Mouse (Mus musculus) mouse trophoblast stem cell (cell line): ENCODE measurements around the gene Rab14.

Experiments used
- in situ Hi-C, 2 experiments: fragments of 300-500 bp; cut with MseI, MboI; formaldehyde crosslinking; loops; 2 replicates in 1 of 2; 3 replicates in 1 of 2; pipeline ENCODE4 v1.15.1; 2025

Gene Rab14

DNA sequence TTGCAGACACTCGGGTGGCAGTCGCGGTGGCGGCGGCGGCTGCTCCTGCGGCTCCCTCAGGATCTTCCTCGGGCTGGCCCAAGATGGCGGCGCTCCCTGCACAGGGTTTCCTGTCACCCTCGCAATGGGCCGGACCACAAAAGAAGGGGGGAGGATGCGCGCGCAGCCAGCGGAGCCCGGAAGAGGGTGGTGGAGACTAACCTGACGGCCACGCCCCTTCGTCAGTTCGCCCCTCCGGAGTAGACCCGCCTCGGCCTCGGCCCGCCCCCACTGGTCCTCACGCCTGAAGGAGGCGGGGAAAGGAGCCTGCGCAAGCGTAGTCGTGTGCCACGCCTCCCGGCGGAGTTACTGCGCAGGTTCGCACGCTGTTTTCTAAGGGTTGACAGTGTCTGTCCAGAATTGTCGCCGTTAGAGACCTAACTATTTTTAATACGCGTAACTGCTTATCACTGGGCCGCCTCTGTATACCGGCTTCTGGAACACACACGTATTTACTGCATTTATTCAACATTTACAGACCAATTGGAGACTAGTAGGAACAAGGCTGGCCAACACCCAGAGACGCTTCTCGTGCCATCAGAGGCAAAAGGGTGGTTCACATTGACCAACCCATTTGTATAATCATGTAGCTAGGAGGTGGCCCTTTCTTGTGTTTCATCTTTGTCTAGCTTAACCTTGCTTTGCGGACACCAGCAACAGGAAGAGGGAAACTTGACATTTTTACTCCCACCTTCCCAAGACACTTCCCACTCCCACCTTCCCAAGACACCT is at the start of gene Rab14:
Rab14 (minus strand) TSS at position 223 of the 771 bp plus-strand sequence.
- in situ Hi-C loops: no loop called here

DNA sequence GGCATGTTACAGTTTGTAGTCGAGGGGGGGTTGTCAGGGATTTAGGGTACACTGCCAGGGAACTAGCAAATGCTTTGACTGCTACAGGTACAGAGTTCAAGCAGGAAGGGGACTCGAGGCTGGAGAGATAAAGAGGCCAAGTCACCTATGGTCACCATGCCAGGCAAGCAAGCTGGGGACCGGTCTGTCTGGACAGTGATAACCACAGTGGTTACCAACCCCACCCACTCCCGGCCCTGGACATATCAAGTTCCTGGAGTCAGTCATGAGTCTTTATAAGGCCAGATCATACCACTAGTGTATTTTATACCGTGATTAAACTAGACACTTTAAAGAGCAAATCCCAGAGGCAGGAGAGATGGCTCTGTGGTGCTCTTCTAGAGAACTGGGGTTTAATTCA is 46.8 kb upstream of the Rab14 start:
- in situ Hi-C loops: no loop called here

DNA sequence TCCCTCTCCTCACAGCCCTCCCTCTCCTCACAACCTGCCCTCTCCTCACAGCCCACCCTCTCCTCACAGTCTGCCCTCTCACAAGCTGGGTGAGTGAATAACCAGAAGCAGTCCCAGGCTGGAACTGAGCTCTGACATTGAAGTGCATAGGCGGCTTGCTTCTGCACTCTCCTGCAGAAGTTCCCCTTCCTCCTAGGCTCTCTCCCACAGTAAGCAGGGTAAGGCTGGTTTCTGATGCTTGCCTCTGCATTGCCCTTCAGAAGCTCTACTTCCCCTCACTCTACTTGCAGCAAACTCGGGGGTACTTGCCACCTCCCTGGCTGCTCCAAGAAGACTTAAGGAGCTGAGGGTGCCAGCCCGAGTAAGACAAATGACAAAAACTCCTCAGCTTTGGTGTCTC is 43.3 kb upstream of the Rab14 start:
- in situ Hi-C loops: no loop called here

DNA sequence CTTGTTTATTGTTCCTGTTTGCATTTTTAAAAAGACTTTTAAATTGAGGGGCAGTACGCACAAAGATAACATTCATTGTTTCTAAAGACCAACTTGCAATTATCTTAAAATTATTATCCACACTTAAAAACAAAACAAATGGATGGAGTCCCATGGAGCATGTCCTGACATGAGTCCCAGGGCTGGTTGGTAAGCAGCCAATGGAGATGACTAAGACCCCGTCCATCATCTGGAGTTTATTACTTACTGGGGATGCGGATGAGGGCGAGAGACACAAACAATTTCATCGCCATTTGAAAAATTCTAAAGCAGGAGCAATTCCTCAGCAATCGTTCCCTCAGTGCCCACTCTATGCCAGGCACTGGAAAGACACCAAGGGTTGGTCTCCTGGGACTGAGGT is 34.1 kb upstream of the Rab14 start:
- in situ Hi-C loops: no loop called here

DNA sequence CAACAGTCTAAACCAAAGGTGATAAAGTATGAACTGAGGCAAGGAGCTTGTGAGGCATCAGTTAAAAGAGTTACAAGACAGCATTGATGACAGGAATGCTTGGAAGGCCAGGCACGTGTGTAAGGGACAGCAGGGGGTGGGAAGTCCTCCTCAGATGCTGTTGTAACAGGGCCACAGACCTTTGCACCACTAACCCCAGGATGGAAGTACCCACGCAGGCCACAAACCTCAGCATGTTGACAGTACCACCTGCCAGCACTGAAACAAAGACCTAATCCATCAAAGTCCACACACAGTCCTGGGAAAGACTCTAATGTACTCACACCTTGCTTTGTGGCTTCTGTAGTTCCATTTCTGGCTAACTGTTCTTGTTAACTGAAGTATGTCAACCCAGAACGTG is 33.0 kb upstream of the Rab14 start:
- in situ Hi-C loops: no loop called here

DNA sequence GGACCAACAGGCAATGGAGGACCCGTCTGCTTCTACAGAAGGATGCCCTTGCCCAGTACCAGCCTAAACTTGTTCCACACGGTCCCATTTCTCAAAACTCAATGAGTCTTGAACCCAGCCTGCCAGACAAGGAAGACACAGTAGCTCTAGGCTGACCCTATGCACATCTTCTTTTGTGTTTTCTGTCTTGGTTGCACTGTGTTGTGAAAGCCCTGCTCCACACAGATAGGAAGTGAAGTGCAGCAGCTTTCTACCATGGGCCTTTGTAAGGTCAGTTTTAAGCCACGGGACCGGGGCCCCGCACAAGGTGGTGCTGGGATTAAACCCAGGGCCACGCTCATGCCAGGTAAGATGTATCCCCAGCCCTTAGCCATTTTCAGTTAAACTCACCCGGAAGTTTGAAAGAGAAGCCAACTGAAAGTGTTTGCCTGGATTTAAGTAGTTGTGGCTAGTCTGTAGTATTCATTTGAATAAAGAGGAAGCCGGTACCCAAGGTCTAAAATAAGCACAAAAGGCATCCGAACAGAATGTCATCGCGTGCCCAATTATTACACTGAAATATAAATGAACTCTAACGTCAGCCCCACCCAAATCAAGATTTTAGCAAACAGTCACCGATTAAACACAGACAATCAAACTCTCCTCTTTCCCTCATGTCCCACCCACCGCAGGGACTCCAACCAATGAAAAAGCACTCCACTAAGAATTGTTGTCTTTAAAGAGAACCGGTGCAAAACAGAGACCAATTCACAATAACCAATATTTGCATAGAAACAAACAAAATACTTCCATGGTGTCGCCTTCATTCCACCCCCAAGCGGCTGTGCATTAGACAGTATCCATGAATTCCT is 31.9 kb upstream of the Rab14 start:
- in situ Hi-C loops: no loop called here

DNA sequence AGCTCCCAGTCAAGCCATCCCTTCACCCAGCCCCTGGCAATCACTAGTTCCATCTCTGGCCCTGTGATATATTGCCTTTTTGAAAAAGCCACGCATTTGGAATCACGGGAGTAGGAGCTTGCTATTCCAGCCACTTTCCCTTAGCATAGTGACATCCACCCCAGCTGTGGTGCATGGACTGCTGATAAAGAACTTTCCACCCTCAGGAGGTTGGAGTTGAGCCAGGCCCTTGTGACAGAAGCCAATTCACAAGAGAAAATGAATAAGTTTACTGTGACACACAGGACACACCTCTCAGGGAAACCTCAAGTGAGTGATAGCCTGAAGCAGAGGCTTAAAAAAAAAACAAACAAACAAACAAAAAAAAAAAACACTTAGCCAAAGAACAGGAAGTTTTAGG is 31.0 kb upstream of the Rab14 start:
- in situ Hi-C loops: no loop called here

DNA sequence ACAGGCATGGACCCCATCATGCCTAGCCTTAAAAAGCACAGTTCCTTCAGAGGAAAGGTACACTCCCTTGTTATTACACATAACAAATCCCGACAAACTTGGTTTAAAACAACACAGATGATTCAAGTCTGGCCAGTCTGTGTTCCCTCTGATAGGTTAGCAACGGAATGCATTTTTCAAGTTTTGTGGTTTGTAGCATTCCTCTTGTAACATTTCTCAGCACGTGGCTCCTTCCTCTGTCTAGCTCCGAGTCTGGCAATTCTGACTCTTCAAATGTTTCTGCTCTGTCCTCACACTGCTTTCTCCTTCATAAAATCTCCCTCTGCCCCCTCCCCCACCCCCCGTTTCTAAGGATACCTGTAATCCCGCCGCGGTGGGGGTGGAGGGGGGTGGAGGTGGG is 29.3 kb upstream of the Rab14 start:
- in situ Hi-C loops: no loop called here

DNA sequence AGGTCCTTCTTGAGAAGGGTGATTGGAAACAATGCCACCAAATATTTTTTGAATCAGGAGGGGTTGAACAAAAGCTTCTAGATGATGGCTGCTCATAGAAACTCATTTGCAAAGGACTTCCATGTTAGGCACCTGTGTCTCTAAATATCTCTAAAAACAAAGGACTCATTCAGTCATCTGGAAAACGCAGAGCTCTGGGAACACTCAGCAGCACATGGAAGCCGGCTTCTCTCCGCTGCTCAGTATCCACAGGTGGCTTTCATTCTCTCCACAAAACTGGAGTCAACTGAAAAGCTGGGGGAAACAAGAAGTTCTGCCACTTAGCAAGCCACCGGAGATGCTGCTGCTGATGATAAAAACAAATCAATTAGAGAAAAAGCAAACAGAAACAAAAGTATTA is 27.2 kb upstream of the Rab14 start:
- in situ Hi-C loops: no loop called here

DNA sequence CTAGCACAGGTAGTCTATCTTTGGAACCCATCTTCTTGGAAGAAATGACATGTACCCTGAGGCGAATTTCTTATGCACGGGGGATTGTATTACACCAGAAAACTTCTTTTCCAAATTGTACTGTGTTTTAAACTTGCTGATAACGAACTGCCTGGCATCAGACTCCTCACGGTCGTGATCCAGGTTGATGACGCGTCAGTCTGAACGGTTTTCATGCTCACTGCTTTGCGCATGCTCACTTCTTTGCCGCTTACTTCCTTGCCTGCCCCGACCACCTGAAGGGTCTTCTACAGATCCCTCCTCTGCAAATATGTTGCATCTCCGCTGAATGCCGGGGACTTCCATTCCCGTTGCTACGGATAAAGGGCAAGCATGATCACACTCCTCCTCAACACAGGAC is 23.4 kb upstream of the Rab14 start:
- in situ Hi-C loops: no loop called here

DNA sequence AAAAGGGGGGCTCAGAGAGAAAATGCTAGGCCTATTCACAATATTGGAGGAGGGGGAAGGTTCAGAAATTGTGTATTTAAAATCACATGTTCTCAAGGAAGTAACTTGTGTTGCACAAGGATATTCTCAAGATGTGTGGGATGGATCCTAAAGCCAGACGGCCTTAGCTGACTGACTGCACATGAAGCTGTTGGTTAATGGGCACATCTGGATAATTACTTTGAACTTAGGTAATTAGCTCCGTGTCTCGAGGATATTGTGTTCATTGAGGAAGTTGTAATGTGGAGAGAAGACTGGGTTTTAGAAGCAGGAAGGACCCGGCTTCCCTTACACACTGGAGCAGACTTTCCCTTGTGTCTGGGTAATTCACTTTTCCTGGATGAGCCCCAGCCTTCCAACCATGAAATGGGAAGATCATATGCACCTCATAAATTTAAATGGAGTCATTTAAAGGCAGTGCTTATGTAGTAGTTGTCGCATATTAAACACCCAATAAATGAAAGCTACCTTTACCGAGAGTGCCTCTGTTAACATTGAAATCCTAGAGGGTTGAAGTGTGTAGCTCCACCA is 22.0 kb upstream of the Rab14 start:
- in situ Hi-C loops: no loop called here

DNA sequence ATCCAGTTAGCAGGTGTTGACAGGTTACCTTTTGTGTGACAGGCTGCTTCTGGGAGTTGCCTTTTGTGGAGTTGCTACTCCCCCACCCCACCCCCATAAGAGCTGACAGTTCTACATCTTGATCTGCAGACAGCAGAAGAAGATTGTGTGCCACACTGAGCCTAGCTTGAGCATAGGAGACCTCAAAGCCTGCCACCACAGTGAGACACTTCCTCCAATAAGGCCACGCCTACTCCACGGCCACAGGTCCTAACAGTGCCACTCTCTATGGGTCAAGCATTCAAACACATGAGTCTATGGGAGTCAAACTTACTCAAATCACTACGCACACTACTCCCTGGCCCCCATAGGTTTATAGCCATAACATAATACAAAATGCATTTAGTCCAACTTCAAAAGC is 17.8 kb upstream of the Rab14 start:
- in situ Hi-C loops: loop anchor here in 1 of 2 experiments (10.0 kb wide), 1 partner anchor 136 kb away; no protein-coding TSS in a partner anchor

DNA sequence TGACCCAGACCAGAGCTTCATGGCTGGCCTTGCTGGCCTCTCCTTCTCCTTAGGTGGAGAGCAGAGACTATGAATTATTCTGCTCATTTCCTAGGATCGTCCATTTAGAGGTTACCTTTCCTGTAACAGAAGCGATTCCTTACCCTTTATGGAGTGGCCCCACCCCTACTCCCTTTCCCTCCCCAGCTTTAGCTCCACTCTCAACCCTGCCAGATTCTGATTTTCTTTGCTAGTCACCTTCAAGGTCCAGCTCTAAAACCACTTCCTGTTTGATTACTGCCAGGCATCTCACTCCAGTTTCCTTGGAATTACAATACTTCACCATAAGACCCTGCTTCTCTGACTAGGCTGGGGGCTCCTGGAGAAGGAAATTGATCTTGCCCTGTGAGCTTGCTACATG is 15.8 kb upstream of the Rab14 start:
- in situ Hi-C loops: loop anchor here in 1 of 2 experiments (10.0 kb wide), 1 partner anchor 138 kb away; no protein-coding TSS in a partner anchor

DNA sequence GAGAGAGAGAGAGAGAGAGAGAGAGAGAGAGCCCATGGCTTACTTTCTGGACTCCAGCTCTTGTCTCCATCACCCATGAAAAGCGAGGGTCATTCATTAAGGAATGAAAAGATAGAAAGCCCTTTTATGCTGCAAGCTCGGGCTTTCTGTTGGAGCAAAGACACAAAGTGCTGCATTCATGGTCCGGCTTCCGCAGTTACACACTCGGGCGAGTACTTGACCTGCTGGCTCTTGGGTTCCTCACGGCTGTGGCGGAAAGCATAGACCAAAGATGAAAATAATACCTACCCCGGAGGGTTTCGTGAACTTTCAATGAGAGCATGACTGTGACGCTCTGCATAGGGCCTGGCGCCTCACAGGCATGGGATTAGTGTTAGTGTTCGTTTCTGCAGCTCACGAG is 14.4 kb upstream of the Rab14 start:
- in situ Hi-C loops: loop anchor here in 1 of 2 experiments (10.0 kb wide), 1 partner anchor 139 kb away; no protein-coding TSS in a partner anchor

DNA sequence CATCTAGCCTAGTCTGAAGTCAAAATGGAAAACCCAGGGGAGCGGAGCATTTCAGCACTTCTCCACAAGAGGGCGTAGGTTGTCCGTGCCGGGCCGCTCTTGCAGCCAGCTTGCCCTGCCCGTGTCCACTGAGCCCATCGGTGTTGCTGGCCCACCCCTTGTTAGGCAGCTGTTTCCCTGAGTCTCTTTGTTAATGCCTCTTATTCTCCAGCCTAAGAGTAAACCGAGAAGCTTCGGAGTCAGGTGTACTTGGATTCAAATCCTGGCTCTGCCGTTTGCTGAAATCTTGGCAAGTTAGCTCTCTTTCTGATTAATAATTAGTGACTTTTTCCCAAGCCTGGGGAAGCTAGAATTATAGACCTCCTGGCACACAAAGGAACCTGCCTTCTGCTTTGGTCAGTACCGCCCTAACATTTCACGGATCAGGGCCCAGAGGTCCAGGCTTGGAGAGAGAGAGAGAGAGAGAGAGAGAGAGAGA is 14.0 kb upstream of the Rab14 start:
- in situ Hi-C loops: loop anchor here (5.0 to 10.0 kb wide), 2 partner anchors 57 to 140 kb away; no protein-coding TSS in a partner anchor

DNA sequence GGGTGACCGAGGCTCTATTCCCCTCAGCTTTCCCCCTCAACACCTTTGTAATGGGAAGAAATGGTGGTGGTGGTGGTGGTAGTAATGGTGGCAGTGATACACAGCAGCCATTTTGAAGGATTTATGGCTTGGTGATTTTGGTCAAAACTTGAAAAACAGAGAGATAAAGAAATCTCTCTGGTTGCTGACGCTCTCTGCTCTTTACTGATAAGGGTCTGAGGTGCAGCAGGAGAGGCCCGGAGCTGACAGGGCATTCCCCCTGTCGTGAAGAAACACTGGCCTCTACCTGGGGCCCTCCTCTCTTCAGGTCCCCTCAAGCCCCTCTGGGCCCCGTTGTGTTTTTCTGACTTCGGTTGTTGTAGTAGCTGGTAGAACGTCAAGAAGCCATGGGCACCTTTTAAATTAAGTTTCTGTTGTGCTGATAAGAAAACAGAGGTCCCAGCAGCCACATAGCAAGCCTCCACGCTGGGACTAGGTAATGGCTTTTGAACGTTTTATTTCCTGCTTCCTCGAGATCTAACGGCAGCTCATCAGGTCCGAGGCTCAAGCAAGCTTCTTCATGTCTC is 12.5 kb upstream of the Rab14 start:
- in situ Hi-C loops: loop anchor here (5.0 to 10.0 kb wide), 2 partner anchors 59 to 141 kb away; no protein-coding TSS in a partner anchor

DNA sequence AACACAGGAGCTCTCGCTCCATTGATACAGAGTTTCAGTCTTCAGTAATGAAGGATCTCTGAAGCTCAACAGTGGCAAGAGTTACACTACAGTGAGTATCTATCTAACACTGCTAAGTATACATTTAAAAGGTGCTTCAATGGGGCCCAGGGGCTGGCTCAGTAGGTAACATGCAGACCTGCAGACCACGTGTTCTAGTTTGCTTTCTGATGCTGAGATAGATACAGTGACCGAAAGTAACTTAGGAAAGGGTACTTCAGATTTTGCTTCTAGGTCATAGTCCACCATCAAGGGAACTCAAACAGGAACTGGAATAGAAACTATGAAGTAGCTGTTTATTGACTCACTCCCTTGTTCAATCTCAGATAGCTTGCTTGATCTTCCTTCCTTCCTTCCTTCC is 10.8 kb upstream of the Rab14 start:
- in situ Hi-C loops: loop anchor here (5.0 to 10.0 kb wide), 2 partner anchors 61 to 143 kb away; no protein-coding TSS in a partner anchor

DNA sequence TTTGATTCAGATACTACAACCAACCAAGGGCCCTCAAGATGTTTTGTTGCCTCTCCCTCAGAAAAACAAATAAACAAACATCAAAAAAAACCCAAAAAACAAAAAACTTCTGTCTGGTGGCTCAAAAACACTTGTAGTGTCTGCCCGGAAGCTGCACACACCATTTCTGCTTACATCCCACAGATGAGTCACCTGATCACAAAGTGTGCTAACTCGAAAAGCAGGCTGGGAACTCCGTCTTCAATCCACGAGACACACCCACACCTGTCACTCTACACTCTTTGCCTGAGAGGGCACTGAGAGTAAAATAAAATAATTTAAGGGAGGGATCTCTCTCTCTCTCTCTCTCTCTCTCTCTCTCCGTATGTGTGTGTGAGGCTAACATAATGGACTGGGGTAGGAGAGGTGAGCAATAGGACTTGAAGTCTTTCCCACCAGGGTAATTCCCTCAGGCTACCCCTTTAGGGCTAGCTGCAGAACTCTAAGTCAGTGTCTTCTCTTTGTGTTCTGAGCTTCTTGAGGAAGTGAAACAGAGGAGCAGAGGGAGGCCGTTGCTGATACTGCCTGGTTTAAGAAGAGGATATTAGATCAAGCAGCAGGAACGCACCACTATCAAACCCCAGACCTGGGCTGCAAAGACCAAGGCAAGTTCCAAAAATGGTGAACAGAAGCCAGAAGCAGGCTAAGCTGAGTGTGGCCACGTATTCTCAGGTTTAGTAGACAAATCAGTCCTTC is 8.2 kb upstream of the Rab14 start:
- in situ Hi-C loops: no loop called here

DNA sequence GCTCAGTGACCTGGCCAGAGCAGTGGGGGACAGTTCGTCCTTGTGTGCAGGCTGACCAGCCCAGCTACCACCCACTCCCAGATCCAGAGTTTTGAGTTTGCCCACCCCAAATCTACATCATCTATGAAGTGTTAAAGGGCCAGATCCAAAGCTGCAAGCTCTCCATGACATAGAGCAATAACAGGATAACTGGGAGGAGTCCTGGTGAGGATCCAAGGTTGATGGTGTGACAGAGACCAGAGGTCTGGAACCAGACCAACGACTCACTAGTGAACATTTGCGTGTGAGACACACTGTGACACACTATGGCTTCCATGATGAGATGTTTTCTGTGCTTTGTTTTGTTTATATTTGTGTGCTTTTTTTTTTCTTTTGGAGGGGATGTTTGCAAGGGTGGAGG is 7.1 kb upstream of the Rab14 start:
- in situ Hi-C loops: no loop called here

DNA sequence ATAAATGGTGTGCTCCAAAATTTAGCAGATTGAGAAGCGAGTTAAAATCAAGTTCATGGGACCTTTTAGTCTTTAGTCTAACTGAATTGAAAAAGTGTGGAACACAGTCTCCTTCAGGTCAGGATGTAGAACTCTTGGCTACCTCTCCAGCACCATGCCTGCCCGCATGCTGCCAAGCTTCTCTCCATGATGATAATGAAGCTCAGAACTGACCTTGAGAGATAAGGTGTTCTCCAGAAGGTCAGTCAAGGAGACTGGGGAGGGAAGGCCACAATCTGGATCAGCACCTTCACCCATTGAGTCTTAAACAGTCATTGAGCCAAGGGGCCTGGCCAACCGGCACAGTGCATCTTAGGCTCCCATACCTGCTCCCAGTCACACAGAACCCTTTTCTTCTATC is 5.8 kb upstream of the Rab14 start:
- in situ Hi-C loops: no loop called here

DNA sequence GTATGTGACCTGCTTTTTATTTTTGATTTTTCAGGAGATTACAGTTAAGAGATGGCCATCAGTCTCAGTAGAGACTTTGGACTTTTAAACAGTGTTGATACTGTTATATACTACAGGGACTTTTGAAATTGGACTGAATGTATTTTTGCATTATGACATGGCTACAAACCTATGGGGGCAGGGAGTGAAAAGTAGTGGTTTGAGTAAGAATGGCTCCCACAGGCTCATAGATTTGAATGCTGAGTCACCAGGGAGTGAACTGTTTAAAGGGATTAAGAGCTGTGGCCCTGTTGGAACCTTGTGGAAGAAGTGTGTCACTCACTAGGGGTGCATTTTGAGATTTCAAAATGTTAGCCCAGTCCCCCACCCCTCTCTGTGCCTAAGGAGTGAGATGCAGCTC is 2.8 kb upstream of the Rab14 start:
- in situ Hi-C loops: no loop called here
